Comparison of ENCODE assay signal across 12 mouse cellular contexts in genomic region chr3:51963151-51963791, GRCm38 (mm10).
DNase-seq lines count a peak whose midpoint lies in the region; ATAC-seq and TF ChIP-seq lines count a peak whose summit lies in the region.
"Had no signal": no experiment of that assay in that cellular context is flagged by ENCODE, and none has a peak within 500 bp of the region (broad histone marks: within the 10 kb centered on the region; RNA-seq: fewer than 3 reads in every experiment).

No protein-coding gene starts in this region.

- H3K9ac ChIP-seq in forebrain, embryonic 14.5 days (ENCODE audit: low read length): 0 out of 2 replicates have a peak overlapping the region, but pooled peaks have one; percentile 53
- peak overlapping the region; percentile 35; the same call in 1 of the 2 replicates for H3K9ac ChIP-seq in hindbrain, postnatal 0 days (replicated peaks; ENCODE audit: low read length)
- 0 out of 2 replicates have a peak overlapping the region, but pooled peaks have one; percentile 64 for H3K9ac ChIP-seq in neural tube, embryonic 13.5 days
- H3K9ac ChIP-seq: liver, postnatal 0 days had no signal

- no peaks in the 10 kb centered on the region for H3K27me3 ChIP-seq in forebrain, embryonic 14.5 days (replicated peaks; ENCODE audit: control insufficient read depth, insufficient read depth, low read length)
- H3K27me3 ChIP-seq in hindbrain, postnatal 0 days (ENCODE audit: insufficient read depth, low read length): no peaks in the 10 kb centered on the region
- H3K27me3 ChIP-seq in neural tube, embryonic 13.5 days: no peaks in the 10 kb centered on the region
- H3K27me3 ChIP-seq: megakaryocyte, embryonic 14.5 days had no signal

- H3K36me3 ChIP-seq in forebrain, embryonic 14.5 days (ENCODE audit: control insufficient read depth, insufficient read depth, low read length): no peaks in the 10 kb centered on the region
- no peaks in the 10 kb centered on the region for H3K36me3 ChIP-seq in hindbrain, postnatal 0 days (ENCODE audit: insufficient read depth, low read length)
- H3K36me3 ChIP-seq in neural tube, embryonic 13.5 days: no peaks in the 10 kb centered on the region

- ATAC-seq in forebrain, embryonic 14.5 days: peak; percentile 29; the same call in 1 of the 2 replicates
- ATAC-seq in hindbrain, postnatal 0 days: peak; percentile 72; the same call in 1 of the 2 replicates
- peak; percentile 52; the same call in 1 of the 2 replicates for ATAC-seq in neural tube, embryonic 13.5 days (ENCODE audit: low read depth)
- ATAC-seq: liver, postnatal 0 days had no signal

- no peak overlapping the region for H3K4me3 ChIP-seq in forebrain, embryonic 14.5 days (ENCODE audit: low read depth, low read length)
- no peak overlapping the region for H3K4me3 ChIP-seq in hindbrain, postnatal 0 days (ENCODE audit: low read length)
- H3K4me3 ChIP-seq in neural tube, embryonic 13.5 days: no peak overlapping the region

- H3K27ac ChIP-seq in forebrain, embryonic 14.5 days (ENCODE audit: low read depth, low read length): peak overlapping the region; percentile 83
- peak overlapping the region; percentile 71 for H3K27ac ChIP-seq in hindbrain, postnatal 0 days
- peak overlapping the region; percentile 92 for H3K27ac ChIP-seq in neural tube, embryonic 13.5 days (replicated peaks)

- peaks cover 26% of the 10 kb centered on the region for H3K4me1 ChIP-seq in forebrain, embryonic 14.5 days (ENCODE audit: control insufficient read depth, insufficient read depth, low read length)
- peaks cover 16% of the 10 kb centered on the region for H3K4me1 ChIP-seq in hindbrain, postnatal 0 days (ENCODE audit: insufficient read depth, low read length)
- H3K4me1 ChIP-seq in neural tube, embryonic 13.5 days (replicated peaks): peaks cover 56% of the 10 kb centered on the region

- TF ChIP-seq CTCF in hindbrain, postnatal 0 days (IDR thresholded peaks at IDR 0.05; ENCODE audit: low read depth): no peak

- H3K9me3 ChIP-seq in forebrain, embryonic 14.5 days (replicated peaks; ENCODE audit: control insufficient read depth, low read length): no peaks in the 10 kb centered on the region
- no peaks in the 10 kb centered on the region for H3K9me3 ChIP-seq in hindbrain, postnatal 0 days (ENCODE audit: low read length)
- no peaks in the 10 kb centered on the region for H3K9me3 ChIP-seq in neural tube, embryonic 13.5 days
- H3K9me3 ChIP-seq: megakaryocyte, embryonic 14.5 days had no signal

- WGBS in forebrain, embryonic 14.5 days: 49% methylated on average over 9 of the region's 9 CpGs
- 34% methylated on average over 9 of the region's 9 CpGs for WGBS in hindbrain, postnatal 0 days
- WGBS in neural tube, embryonic 13.5 days: 51% methylated on average over 9 of the region's 9 CpGs

- DNase-seq in brain, adult 2 months (ENCODE audit: low read depth, low spot score): peak; percentile 76
- DNase-seq in forebrain, embryonic 14.5 days (ENCODE audit: low spot score): peak; percentile 45
- peak; percentile 63 for DNase-seq in hindbrain, postnatal 0 days (ENCODE audit: low spot score)
- no peak for DNase-seq in thymus, postnatal 10 days (ENCODE audit: low spot score in 2 of 2)
- DNase-seq in thymus, postnatal 4 days: no peak
- DNase-seq in liver: no peak
- DNase-seq: gastrocnemius, postnatal 36 days; kidney, adult 8-10 months; liver, postnatal 0 days; spleen, adult 18-20 months had no signal

- H3K4me2 ChIP-seq in forebrain, embryonic 14.5 days (ENCODE audit: low read length): peak overlapping the region; percentile 30; the same call in 1 of the 2 replicates
- H3K4me2 ChIP-seq in hindbrain, postnatal 0 days (ENCODE audit: low read depth, low read length): peak overlapping the region; percentile 36
- H3K4me2 ChIP-seq in neural tube, embryonic 13.5 days: 0 out of 2 replicates have a peak overlapping the region, but pooled peaks have one; percentile 5

Comparison
In these comparisons a context has a peak if more than half of its experiments do, and no peak if none do; other contexts are left out.
1. DNase-seq: peak in brain, adult 2 months (single experiment), forebrain, embryonic 14.5 days (single experiment) and hindbrain, postnatal 0 days (single experiment); none in thymus, postnatal 10 days (0 of 2), thymus, postnatal 4 days (single experiment) and liver (single experiment).
2. Peak in every context shown above with its lines, with median percentiles within 50 percentile points of each other: ATAC-seq, H3K27ac ChIP-seq, H3K4me2 ChIP-seq and H3K9ac ChIP-seq.